ENCODE assay signal across 22 mouse cellular contexts in genomic region chr4:4822119-4822518, GRCm38 (mm10). TPM values are rescaled to one million over a fixed set of nuclear protein-coding genes. Genes with fewer than 3 reads are reported as not detected.
DNase-seq lines count a peak whose midpoint lies in the region; ATAC-seq and TF ChIP-seq lines count a peak whose summit lies in the region.
"Had no signal": no experiment of that assay in that cellular context is flagged by ENCODE, and none has a peak within 500 bp of the region (broad histone marks: within the 10 kb centered on the region; RNA-seq: fewer than 3 reads in every experiment).

No protein-coding gene starts in this region.

- no peak for ATAC-seq in kidney, postnatal 0 days (replicated peaks; ENCODE audit: low FRiP score, low read depth)
- no peak for ATAC-seq in intestine, postnatal 0 days
- ATAC-seq: midbrain, embryonic 15.5 days had no signal

- no peak overlapping the region for H3K4me3 ChIP-seq in kidney, postnatal 0 days (replicated peaks; ENCODE audit: low read depth, low read length)
- no peak overlapping the region for H3K4me3 ChIP-seq in C2C12 (ENCODE audit: insufficient read depth, poor library complexity, severe bottlenecking)
- H3K4me3 ChIP-seq in intestine, postnatal 0 days (ENCODE audit: low read depth, low read length): no peak overlapping the region
- H3K4me3 ChIP-seq: embryonic facial prominence, embryonic 12.5 days; forebrain, embryonic 10.5 days; gastrocnemius, adult 2 months; hindbrain, embryonic 13.5 days; kidney, embryonic 15.5 days; midbrain, embryonic 15.5 days; neural tube, embryonic 15.5 days had no signal

- DNase-seq in kidney, postnatal 0 days (ENCODE audit: low spot score): peak; percentile 2
- no peak for DNase-seq in kidney, postnatal 10 days
- DNase-seq in adipocyte (ENCODE audit: low spot score): peak; percentile 14
- DNase-seq in skeletal muscle tissue, adult 2 months (ENCODE audit: low read depth, low spot score): peak; percentile 27
- DNase-seq in layer of hippocampus, postnatal 14 days (ENCODE audit: low spot score in 2 of 2): no peak
- DNase-seq: adrenal gland, adult 2 months; cerebellum, adult 9-11 months; gastrocnemius, adult 2 months; layer of hippocampus, postnatal 36 days; liver; lung, postnatal 14 days; right cerebral cortex, postnatal 14 days had no signal

- H3K79me3 ChIP-seq in C2C12 (ENCODE audit: low read depth): no peaks in the 10 kb centered on the region

- H3ac ChIP-seq in C2C12 (ENCODE audit: control insufficient read depth, insufficient read length, low read depth): no peak overlapping the region

- no peaks in the 10 kb centered on the region for H3K9me3 ChIP-seq in kidney, postnatal 0 days (replicated peaks; ENCODE audit: low read length)
- no peaks in the 10 kb centered on the region for H3K9me3 ChIP-seq in intestine, postnatal 0 days (ENCODE audit: control insufficient read depth)
- H3K9me3 ChIP-seq: embryonic facial prominence, embryonic 12.5 days; forebrain, embryonic 10.5 days; hindbrain, embryonic 13.5 days; kidney, embryonic 15.5 days; midbrain, embryonic 15.5 days; neural tube, embryonic 15.5 days had no signal

- no peak for TF ChIP-seq CTCF in kidney, postnatal 0 days (IDR thresholded peaks at IDR 0.05; ENCODE audit: low read depth)
- TF ChIP-seq CTCF in C2C12 (IDR thresholded peaks at IDR 0.05; ENCODE audit: control insufficient read depth, insufficient read depth, insufficient read length): no peak
- TF ChIP-seq CTCF in intestine, postnatal 0 days (IDR thresholded peaks at IDR 0.05; ENCODE audit: low read depth): no peak

- no peak overlapping the region for H3K4me2 ChIP-seq in kidney, postnatal 0 days (ENCODE audit: low read length)
- H3K4me2 ChIP-seq in intestine, postnatal 0 days (replicated peaks; ENCODE audit: low read depth): no peak overlapping the region
- H3K4me2 ChIP-seq: embryonic facial prominence, embryonic 12.5 days; heart, embryonic 11.5 days; hindbrain, embryonic 13.5 days; kidney, embryonic 15.5 days; midbrain, embryonic 15.5 days; neural tube, embryonic 15.5 days had no signal

- H3K9ac ChIP-seq in kidney, postnatal 0 days (ENCODE audit: low read depth, low read length): no peak overlapping the region
- no peak overlapping the region for H3K9ac ChIP-seq in intestine, postnatal 0 days (ENCODE audit: low read depth, low read length)
- H3K9ac ChIP-seq: embryonic facial prominence, embryonic 12.5 days; hindbrain, embryonic 13.5 days; kidney, embryonic 15.5 days; midbrain, embryonic 15.5 days; neural tube, embryonic 15.5 days had no signal

- H3K36me3 ChIP-seq in kidney, postnatal 0 days (ENCODE audit: insufficient read depth, low read length): no peaks in the 10 kb centered on the region
- no peaks in the 10 kb centered on the region for H3K36me3 ChIP-seq in C2C12 (ENCODE audit: control insufficient read depth, insufficient read depth)
- no peaks in the 10 kb centered on the region for H3K36me3 ChIP-seq in intestine, postnatal 0 days (ENCODE audit: control insufficient read depth, insufficient read depth)
- H3K36me3 ChIP-seq: embryonic facial prominence, embryonic 12.5 days; forebrain, embryonic 10.5 days; hindbrain, embryonic 13.5 days; kidney, embryonic 15.5 days; midbrain, embryonic 15.5 days; neural tube, embryonic 15.5 days had no signal

- no peaks in the 10 kb centered on the region for H3K27me3 ChIP-seq in kidney, postnatal 0 days (ENCODE audit: insufficient read depth, low read length)
- H3K27me3 ChIP-seq in C2C12 (ENCODE audit: control insufficient read depth, insufficient read depth, insufficient read length): no peaks in the 10 kb centered on the region
- H3K27me3 ChIP-seq in intestine, postnatal 0 days (replicated peaks; ENCODE audit: control insufficient read depth, insufficient read depth, low read length): no peaks in the 10 kb centered on the region
- H3K27me3 ChIP-seq: CH12.LX; embryonic facial prominence, embryonic 12.5 days; hindbrain, embryonic 13.5 days; kidney, embryonic 15.5 days; midbrain, embryonic 15.5 days; neural tube, embryonic 15.5 days had no signal

- H3K27ac ChIP-seq in kidney, postnatal 0 days: no peak overlapping the region
- no peak overlapping the region for H3K27ac ChIP-seq in intestine, postnatal 0 days (ENCODE audit: low read depth, low read length)
- H3K27ac ChIP-seq: embryonic facial prominence, embryonic 12.5 days; forebrain, embryonic 10.5 days; gastrocnemius, adult 2 months; hindbrain, embryonic 13.5 days; kidney, embryonic 15.5 days; midbrain, embryonic 15.5 days; neural tube, embryonic 15.5 days had no signal

- no peaks in the 10 kb centered on the region for H3K4me1 ChIP-seq in kidney, postnatal 0 days (replicated peaks; ENCODE audit: insufficient read depth, low read length)
- no peaks in the 10 kb centered on the region for H3K4me1 ChIP-seq in intestine, postnatal 0 days (replicated peaks; ENCODE audit: control insufficient read depth, insufficient read depth, low read length)
- H3K4me1 ChIP-seq: embryonic facial prominence, embryonic 12.5 days; forebrain, embryonic 10.5 days; hindbrain, embryonic 13.5 days; kidney, embryonic 15.5 days; midbrain, embryonic 15.5 days; neural tube, embryonic 15.5 days had no signal

- WGBS in kidney, postnatal 0 days: 55% methylated on average over 1 of the region's 1 CpGs
- 74% methylated on average over 1 of the region's 1 CpGs for WGBS in intestine, postnatal 0 days

- no peaks in the 10 kb centered on the region for H3K79me2 ChIP-seq in C2C12 (ENCODE audit: control insufficient read depth, insufficient read depth)

TF ChIP-seq in C2C12, 6 proteins besides CTCF, POLR2A, EP300 and RAD21:
- TF ChIP-seq MAX (IDR thresholded peaks at IDR 0.05): peak; percentile 50
- no peak for TF ChIP-seq CEBPB (IDR thresholded peaks at IDR 0.05; ENCODE audit: low read depth)
- TF ChIP-seq USF1 (IDR thresholded peaks at IDR 0.05; ENCODE audit: low read depth): peak; percentile 74

RNA-seq across cellular contexts. Expression of gene Impad1, which starts 29.0 kb away (rescaled TPM):
- polyA plus RNA-seq in kidney, postnatal 0 days (2015; fragmentation: Nextera tagmentation; extraction: Ambion mirVana): 39.2 and 42.0 TPM in 2 replicates
- polyA plus RNA-seq in C2C12 (2012; fragmentation: generic; extraction: Trizol): 12.2 TPM
- 10 to 100 TPM; 72.6 to 72.8 TPM for total RNA-seq in layer of hippocampus, postnatal 14 days (2021)
- 23.9 and 24.3 TPM in 2 replicates for polyA plus RNA-seq in intestine, postnatal 0 days (2015; fragmentation: Nextera tagmentation; extraction: Ambion mirVana)

Comparison
In these comparisons a context has a peak if more than half of its experiments do, and no peak if none do; other contexts are left out.
1. DNase-seq: peak in kidney, postnatal 0 days (single experiment), adipocyte (single experiment) and skeletal muscle tissue, adult 2 months (single experiment); none in kidney, postnatal 10 days (single experiment) and layer of hippocampus, postnatal 14 days (0 of 2).